ENCODE assay signal across 8 mouse cellular contexts in genomic region chr5:111649012-111649411, GRCm38 (mm10).
DNase-seq lines count a peak whose midpoint lies in the region; ATAC-seq lines count a peak whose summit lies in the region.

No protein-coding gene starts in this region.

- intact Hi-C loops in heart, postnatal 10 days (cut with DNase I), result no loop called here

- WGBS in forebrain, embryonic 12.5 days, result 15% methylated on average over 10 of the region's 10 CpGs
- WGBS in limb, embryonic 13.5 days, result 20% methylated on average over 10 of the region's 10 CpGs
- 7% methylated on average over 10 of the region's 10 CpGs for WGBS in neural tube, embryonic 14.5 days

- peak; percentile 79 for ATAC-seq in forebrain, embryonic 12.5 days (ENCODE audit: low FRiP score)
- ATAC-seq in limb, embryonic 13.5 days (ENCODE audit: low FRiP score, low read depth), result peak; percentile 75
- ATAC-seq in neural tube, embryonic 14.5 days (ENCODE audit: low read depth), result 0 out of 2 replicates have a peak, but pooled peaks have one; percentile 42

- H3K4me2 ChIP-seq in forebrain, embryonic 12.5 days, result 0 out of 2 replicates have a peak overlapping the region, but pooled peaks have one; percentile 13
- peak overlapping the region; percentile 39 for H3K4me2 ChIP-seq in limb, embryonic 13.5 days (replicated peaks)
- H3K4me2 ChIP-seq in neural tube, embryonic 14.5 days (ENCODE audit: low read depth, low read length), result no peak overlapping the region

- H3K27ac ChIP-seq in forebrain, embryonic 12.5 days, result peak overlapping the region; percentile 68; the same call in 1 of the 2 replicates
- peak overlapping the region; percentile 58; the same call in 1 of the 2 replicates for H3K27ac ChIP-seq in limb, embryonic 13.5 days
- no peak overlapping the region for H3K27ac ChIP-seq in neural tube, embryonic 14.5 days (ENCODE audit: low read depth, low read length)

- H3K4me3 ChIP-seq in forebrain, embryonic 12.5 days (replicated peaks), result no peak overlapping the region
- H3K4me3 ChIP-seq in limb, embryonic 13.5 days, result no peak overlapping the region
- no peak overlapping the region for H3K4me3 ChIP-seq in neural tube, embryonic 14.5 days (ENCODE audit: low read depth, low read length)

- H3K27me3 ChIP-seq in forebrain, embryonic 12.5 days, result peaks cover 5% of the 10 kb centered on the region; the same call in 1 of the 2 replicates
- H3K27me3 ChIP-seq in limb, embryonic 13.5 days, result peaks cover 5% of the 10 kb centered on the region; the same call in 1 of the 2 replicates
- no peaks in the 10 kb centered on the region for H3K27me3 ChIP-seq in neural tube, embryonic 14.5 days (ENCODE audit: control insufficient read depth, insufficient read depth, low read length)

- peak; percentile 87 for DNase-seq in brain, adult 2 months (ENCODE audit: low read depth, low spot score)
- peak; percentile 80 to 81 for DNase-seq in heart, postnatal 10 days
- DNase-seq in kidney, postnatal 10 days, result peak; percentile 88
- DNase-seq in thymus, postnatal 10 days (ENCODE audit: low spot score in 2 of 2), result no peak
- DNase-seq in thymus, postnatal 14 days, result no peak

- no peak overlapping the region for H3K9ac ChIP-seq in forebrain, embryonic 12.5 days
- no peak overlapping the region for H3K9ac ChIP-seq in limb, embryonic 13.5 days
- H3K9ac ChIP-seq in neural tube, embryonic 14.5 days (replicated peaks; ENCODE audit: low read depth, low read length), result no peak overlapping the region

- no peaks in the 10 kb centered on the region for H3K9me3 ChIP-seq in forebrain, embryonic 12.5 days
- no peaks in the 10 kb centered on the region for H3K9me3 ChIP-seq in limb, embryonic 13.5 days
- no peaks in the 10 kb centered on the region for H3K9me3 ChIP-seq in neural tube, embryonic 14.5 days (ENCODE audit: control insufficient read depth, low read length)

- peaks cover 48% of the 10 kb centered on the region for H3K4me1 ChIP-seq in forebrain, embryonic 12.5 days
- H3K4me1 ChIP-seq in limb, embryonic 13.5 days, result peaks cover 40% of the 10 kb centered on the region
- H3K4me1 ChIP-seq in neural tube, embryonic 14.5 days (ENCODE audit: control insufficient read depth, insufficient read depth, low read length), result peaks cover 11% of the 10 kb centered on the region

- H3K36me3 ChIP-seq in forebrain, embryonic 12.5 days (replicated peaks), result no peaks in the 10 kb centered on the region
- no peaks in the 10 kb centered on the region for H3K36me3 ChIP-seq in limb, embryonic 13.5 days
- H3K36me3 ChIP-seq in neural tube, embryonic 14.5 days (ENCODE audit: control insufficient read depth, insufficient read depth, low read length), result no peaks in the 10 kb centered on the region

Comparison
In these comparisons a context has a peak if more than half of its experiments do, and no peak if none do; other contexts are left out.
1. DNase-seq: peak in brain, adult 2 months (single experiment), heart, postnatal 10 days (2 of 2) and kidney, postnatal 10 days (single experiment); none in thymus, postnatal 10 days (0 of 2) and thymus, postnatal 14 days (single experiment).
2. Peak in every context shown above with its lines, with median percentiles within 50 percentile points of each other: ATAC-seq.